Comparison of ENCODE assay signal across 7 mouse cellular contexts in the genomic region with DNA sequence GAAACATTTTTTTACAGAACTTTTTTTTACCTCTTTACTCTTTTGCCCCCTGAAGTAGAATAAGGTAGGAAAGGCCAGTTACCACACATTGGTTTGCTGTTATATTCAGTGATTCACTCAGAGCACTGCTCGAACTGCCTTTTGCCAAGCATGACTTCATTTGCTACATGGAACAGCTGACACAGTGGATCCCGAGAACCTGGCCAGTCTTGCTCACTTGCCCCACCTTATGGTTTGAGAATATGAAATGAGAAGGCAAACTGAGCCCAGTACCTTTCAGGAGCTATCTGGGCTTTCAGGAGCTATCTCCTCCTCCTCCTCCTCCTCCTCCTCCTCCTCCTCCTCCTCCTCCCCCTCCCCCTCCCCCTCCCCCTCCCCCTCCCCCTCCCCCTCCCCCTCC. TPM values are rescaled to one million over a fixed set of nuclear protein-coding genes. Genes with fewer than 3 reads are reported as not detected.
DNase-seq lines count a peak whose midpoint lies in the region; ATAC-seq and TF ChIP-seq lines count a peak whose summit lies in the region.

No protein-coding gene starts in this region.

- no peaks in the 10 kb centered on the region for H3K9me3 ChIP-seq in kidney, embryonic 14.5 days (ENCODE audit: control insufficient read depth, low read length)
- H3K9me3 ChIP-seq in kidney, postnatal 0 days (replicated peaks; ENCODE audit: low read length), result no peaks in the 10 kb centered on the region

- no peak overlapping the region for H3K27ac ChIP-seq in kidney, adult 2 months (ENCODE audit: insufficient read depth, low read depth, low read length)
- H3K27ac ChIP-seq in kidney, embryonic 14.5 days (ENCODE audit: low read depth, low read length), result no peak overlapping the region
- H3K27ac ChIP-seq in kidney, postnatal 0 days, result no peak overlapping the region

- TF ChIP-seq POLR2A in kidney, adult 2 months (IDR thresholded peaks at IDR 0.05; ENCODE audit: low read depth, low read length), result no peak

- H3K4me2 ChIP-seq in kidney, embryonic 14.5 days (replicated peaks; ENCODE audit: low read depth, low read length), result no peak overlapping the region
- H3K4me2 ChIP-seq in kidney, postnatal 0 days (ENCODE audit: low read length), result no peak overlapping the region

- no peak overlapping the region for H3K4me3 ChIP-seq in kidney, adult 2 months (ENCODE audit: insufficient read depth, low read depth, low read length)
- no peak overlapping the region for H3K4me3 ChIP-seq in kidney, embryonic 14.5 days (ENCODE audit: low read length)
- no peak overlapping the region for H3K4me3 ChIP-seq in kidney, postnatal 0 days (replicated peaks; ENCODE audit: low read depth, low read length)

- TF ChIP-seq CTCF in kidney, adult 2 months (conservative IDR thresholded peaks at IDR 0.05; ENCODE audit: insufficient read depth, insufficient read length, low read depth, low read length), result peak; percentile 51
- TF ChIP-seq CTCF in kidney, postnatal 0 days (IDR thresholded peaks at IDR 0.05; ENCODE audit: low read depth), result peak; percentile 32; the same call in 1 of the 2 replicates

- ATAC-seq in kidney, embryonic 14.5 days (ENCODE audit: low FRiP score, low TSS enrichment), result no peak
- peak; percentile 84 for ATAC-seq in cerebellum, adult (ENCODE audit: insufficient number of reproducible peaks, low FRiP score, low TSS enrichment)
- no peak for ATAC-seq in kidney, postnatal 0 days (replicated peaks; ENCODE audit: low FRiP score, low read depth)

- no peak overlapping the region for H3K9ac ChIP-seq in kidney, embryonic 14.5 days (ENCODE audit: low read depth, low read length)
- no peak overlapping the region for H3K9ac ChIP-seq in kidney, postnatal 0 days (ENCODE audit: low read depth, low read length)

- no peaks in the 10 kb centered on the region for H3K4me1 ChIP-seq in kidney, adult 2 months (ENCODE audit: control insufficient read depth, insufficient read depth, low read length)
- H3K4me1 ChIP-seq in kidney, embryonic 14.5 days (ENCODE audit: control insufficient read depth, insufficient read depth, low read length), result no peaks in the 10 kb centered on the region
- H3K4me1 ChIP-seq in kidney, postnatal 0 days (replicated peaks; ENCODE audit: insufficient read depth, low read length), result no peaks in the 10 kb centered on the region

- DNase-seq in kidney, adult 2 months, result peak; percentile 58
- DNase-seq in Muller cell, postnatal 12 days (ENCODE audit: inconsistent ontology term), result peak; percentile 25
- DNase-seq in kidney, postnatal 0 days (ENCODE audit: low spot score), result peak; percentile 34
- DNase-seq in thymus, postnatal 25 days, result no peak
- no peak for DNase-seq in thymus, postnatal 14 days

- WGBS in kidney, adult 2 months, result 16% methylated on average over 2 of the region's 2 CpGs
- WGBS in kidney, embryonic 14.5 days, result 48% methylated on average over 2 of the region's 2 CpGs
- WGBS in kidney, postnatal 0 days, result 27% methylated on average over 2 of the region's 2 CpGs

- no peaks in the 10 kb centered on the region for H3K27me3 ChIP-seq in kidney, adult 2 months (replicated peaks; ENCODE audit: control insufficient read depth, insufficient read depth, low read length)
- H3K27me3 ChIP-seq in kidney, embryonic 14.5 days (ENCODE audit: control insufficient read depth, insufficient read depth, low read length), result no peaks in the 10 kb centered on the region
- H3K27me3 ChIP-seq in kidney, postnatal 0 days (ENCODE audit: insufficient read depth, low read length), result no peaks in the 10 kb centered on the region

- no peaks in the 10 kb centered on the region for H3K36me3 ChIP-seq in kidney, adult 2 months (ENCODE audit: control insufficient read depth, insufficient read depth, low read length)
- H3K36me3 ChIP-seq in kidney, embryonic 14.5 days (ENCODE audit: control insufficient read depth, insufficient read depth, low read length), result peaks cover 4% of the 10 kb centered on the region; the same call in 1 of the 2 replicates
- 0 out of 2 replicates have a peak, but pooled peaks cover 3% of the 10 kb centered on the region for H3K36me3 ChIP-seq in kidney, postnatal 0 days (ENCODE audit: insufficient read depth, low read length)

RNA-seq across cellular contexts. Expression of a gene that starts 22.2 kb away (rescaled TPM):
- 85.0 and 148 TPM in 2 replicates for polyA plus RNA-seq in kidney, adult 2 months (2012; rRNA removed)
- polyA plus RNA-seq in kidney, embryonic 14.5 days (2014; fragmentation: Nextera tagmentation; extraction: Ambion mirVana), result 23.6 and 29.8 TPM in 2 replicates
- 25.9 and 26.8 TPM in 2 replicates for polyA plus RNA-seq in kidney, postnatal 0 days (2015; fragmentation: Nextera tagmentation; extraction: Ambion mirVana)

RNA-seq across cellular contexts. Expression of a gene that starts 37.3 kb away (rescaled TPM):
- 11.2 and 15.0 TPM in 2 replicates for polyA plus RNA-seq in kidney, adult 2 months (2012; rRNA removed)
- polyA plus RNA-seq in kidney, embryonic 14.5 days (2014; fragmentation: Nextera tagmentation; extraction: Ambion mirVana), result 15.8 and 16.6 TPM in 2 replicates
- polyA plus RNA-seq in kidney, postnatal 0 days (2015; fragmentation: Nextera tagmentation; extraction: Ambion mirVana), result 10.4 and 11.7 TPM in 2 replicates

RNA-seq across cellular contexts. Expression of a gene that starts 53.0 kb away (rescaled TPM):
- 288 and 297 TPM in 2 replicates for polyA plus RNA-seq in kidney, adult 2 months (2012; rRNA removed)
- 124 and 165 TPM in 2 replicates for polyA plus RNA-seq in kidney, embryonic 14.5 days (2014; fragmentation: Nextera tagmentation; extraction: Ambion mirVana)
- polyA plus RNA-seq in kidney, postnatal 0 days (2015; fragmentation: Nextera tagmentation; extraction: Ambion mirVana), result 126 and 130 TPM in 2 replicates

Comparison
In these comparisons a context has a peak if more than half of its experiments do, and no peak if none do; other contexts are left out.
1. DNase-seq: peak in kidney, adult 2 months (single experiment), Muller cell, postnatal 12 days (single experiment) and kidney, postnatal 0 days (single experiment); none in thymus, postnatal 25 days (single experiment) and thymus, postnatal 14 days (single experiment).